Mouse (Mus musculus) NIH3T3 (cell line): ENCODE results near the gene Tmem129.

Experiments used
- DNase-seq: peaks from one replicate; pipeline ENCODE4 v3.0.0-alpha.2; 2012; ENCODE audit warnings: low read depth

The Tmem129 gene

GRCm38 (mm10) chr5:33657787-33658663 is at the start of gene Tmem129, which contains the start of gene Tacc3:
Gene Tmem129 (minus strand): TSS chr5:33658416.
Gene Tacc3 (plus strand): TSS chr5:33658128.
- peak; percentile 98 for DNase-seq

DNA sequence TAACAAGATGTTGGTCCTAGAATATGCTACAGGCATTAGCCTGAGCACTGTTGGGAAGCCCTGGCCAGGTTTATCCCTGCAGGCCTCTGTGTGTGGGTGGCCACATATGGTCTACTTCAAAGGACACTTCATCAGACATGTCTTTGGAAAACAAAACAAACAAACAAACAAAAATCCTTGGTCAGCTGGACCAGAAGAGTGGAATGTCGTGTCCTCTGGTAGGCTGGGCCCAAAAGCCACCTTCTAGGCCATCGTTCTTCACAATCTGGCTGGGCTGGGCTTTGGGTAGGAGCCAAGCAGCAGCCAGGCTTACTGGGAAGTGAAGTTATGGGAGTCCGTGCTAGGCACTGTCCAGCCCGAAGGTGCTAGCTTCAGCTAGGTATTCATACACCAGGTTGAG is 48.9 kb upstream of the Tmem129 start:
- DNase-seq: peak; percentile 14

- no peak for DNase-seq
Measured at GRCm38 (mm10) chr5:33706350-33706629, 48.1 kb upstream of the Tmem129 start.

GRCm38 (mm10) chr5:33705612-33706349 is 47.6 kb upstream of the Tmem129 start:
- no peak for DNase-seq

GRCm38 (mm10) chr5:33704945-33705611 is 46.9 kb upstream of the Tmem129 start:
- DNase-seq: no peak

DNA sequence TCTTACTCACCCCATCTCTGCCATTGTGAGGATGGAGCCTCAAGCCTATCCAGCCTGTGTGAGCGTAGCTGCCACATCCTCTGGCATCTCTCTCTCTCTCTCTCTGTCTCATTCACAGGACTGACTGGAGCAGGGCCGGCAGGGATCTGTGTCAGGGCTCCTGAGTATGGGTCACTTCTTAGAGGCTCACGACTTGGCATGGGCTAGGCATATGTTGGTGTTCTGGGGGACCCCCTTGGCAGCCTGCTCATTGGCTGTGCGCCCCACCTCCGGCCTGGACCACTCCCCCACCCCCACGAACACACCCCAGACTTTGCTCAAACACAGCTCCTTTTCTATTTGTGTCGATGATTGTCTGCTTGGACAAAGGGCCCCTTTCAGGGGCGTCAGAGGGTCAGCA is 45.8 kb upstream of the Tmem129 start:
- no peak for DNase-seq

DNA sequence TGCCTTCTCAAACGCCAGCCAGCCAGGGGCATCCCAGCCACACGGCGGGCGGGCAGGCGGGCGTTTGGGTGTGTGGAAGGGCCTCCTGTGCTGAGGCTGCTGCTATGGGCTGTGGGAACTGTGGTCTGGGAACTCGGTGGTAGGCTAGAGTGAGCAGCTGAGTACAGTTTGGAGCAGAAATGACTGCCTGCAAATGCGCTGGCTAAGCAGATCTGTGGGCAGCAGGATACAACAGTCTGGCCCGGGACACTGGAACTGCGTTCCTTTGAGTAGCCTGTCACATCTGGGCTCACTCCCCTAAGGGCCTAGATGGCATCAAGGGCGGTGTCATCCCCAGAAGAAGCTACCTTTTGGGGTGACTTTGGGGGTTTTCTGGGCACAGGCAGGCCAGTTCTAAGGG is 43.6 kb upstream of the Tmem129 start:
- DNase-seq: no peak

DNA sequence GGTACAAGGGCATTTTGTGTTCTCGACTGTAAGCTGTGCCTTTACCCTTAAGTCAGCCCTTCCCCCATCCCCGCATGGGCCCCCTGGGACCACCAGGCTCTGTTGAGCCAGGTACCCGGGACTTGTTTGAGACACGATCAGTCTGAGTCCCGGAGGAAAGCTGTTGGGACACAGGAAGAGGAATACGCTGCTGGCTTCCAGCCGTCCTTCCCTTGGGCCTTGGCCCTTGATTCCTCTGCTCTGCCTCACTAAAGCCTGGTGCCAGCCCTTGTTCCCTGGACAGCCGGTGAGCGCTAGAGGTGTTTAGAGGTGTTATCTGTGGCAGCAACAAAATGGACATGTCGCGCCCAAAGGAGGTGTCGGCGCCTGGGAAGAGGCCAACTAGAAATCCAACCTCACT is 41.8 kb upstream of the Tmem129 start:
- no peak for DNase-seq

- no peak for DNase-seq
Measured at GRCm38 (mm10) chr5:33698669-33699068, 40.5 kb upstream of the Tmem129 start.

DNA sequence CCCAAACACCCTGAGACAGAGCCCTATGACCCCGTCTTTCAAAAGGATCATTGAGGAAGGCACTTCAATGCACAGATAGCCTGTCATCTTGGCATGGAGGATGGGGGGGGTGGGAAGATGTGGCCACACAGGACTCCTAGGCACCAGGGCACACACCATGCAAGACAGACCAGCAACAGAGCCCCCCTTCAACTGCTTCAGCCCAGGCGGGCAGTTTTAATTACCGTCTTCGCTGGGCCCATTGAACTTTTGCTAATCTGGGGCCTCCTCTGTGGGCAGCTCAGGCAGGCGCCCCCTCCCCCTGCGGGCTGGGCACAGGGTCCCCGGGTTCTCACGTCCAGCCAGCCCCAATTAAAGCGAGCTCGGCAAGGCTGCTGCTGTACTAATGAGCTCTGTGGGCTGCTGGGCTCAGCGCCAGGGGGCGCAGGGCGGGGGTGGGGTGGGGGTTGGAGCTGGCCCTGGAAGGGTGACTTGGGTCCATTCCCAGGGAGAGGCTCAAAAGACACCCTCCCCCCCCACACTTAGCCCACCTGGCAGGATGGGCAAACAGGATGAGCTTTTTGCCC is 39.8 kb upstream of the Tmem129 start:
- no peak for DNase-seq

GRCm38 (mm10) chr5:33697534-33697933 is 39.3 kb upstream of the Tmem129 start:
- DNase-seq: no peak

GRCm38 (mm10) chr5:33696430-33696829 is 38.2 kb upstream of the Tmem129 start:
- DNase-seq: no peak

GRCm38 (mm10) chr5:33695718-33696121 is 37.5 kb upstream of the Tmem129 start:
- no peak for DNase-seq

- no peak for DNase-seq
Measured at GRCm38 (mm10) chr5:33694848-33695717, 36.9 kb upstream of the Tmem129 start.

DNA sequence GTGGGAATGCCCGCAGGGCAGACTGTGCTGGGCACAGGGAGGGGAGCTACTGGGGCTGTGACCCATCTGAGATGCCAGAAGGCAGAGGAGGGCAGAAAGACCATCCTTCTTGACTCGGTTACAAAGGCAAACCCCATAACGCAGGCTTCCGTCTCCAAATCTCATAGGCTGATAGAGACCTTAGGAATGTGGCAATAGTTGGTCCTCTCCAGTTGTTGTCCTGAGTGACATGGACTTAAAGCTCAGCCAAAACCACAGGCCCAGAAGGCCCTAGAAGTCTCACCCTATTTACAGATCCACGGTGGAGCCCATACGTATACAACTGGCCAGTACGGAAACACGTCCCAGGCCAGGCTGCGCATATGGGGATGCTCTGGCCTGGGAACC is 36.2 kb upstream of the Tmem129 start:
- no peak for DNase-seq

DNA sequence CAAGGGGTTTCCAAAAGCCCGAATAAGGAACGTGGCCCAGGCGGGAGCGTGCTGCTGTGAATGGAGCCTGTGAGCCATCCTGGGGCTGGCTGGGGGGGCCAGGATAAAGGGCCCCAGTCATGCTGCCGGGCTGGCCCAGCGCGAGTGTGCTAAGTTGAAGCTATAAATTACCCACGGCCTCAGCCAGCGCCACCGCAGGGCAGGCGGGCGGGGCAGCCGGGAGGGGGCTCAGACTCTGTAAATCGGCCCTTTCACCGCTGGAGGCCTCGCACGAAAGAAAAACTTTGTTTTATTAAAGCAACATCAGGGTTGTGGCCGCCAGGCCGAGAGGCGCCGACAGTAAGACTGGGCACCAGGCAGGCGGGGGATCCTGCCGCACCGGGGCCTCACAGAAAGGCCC is 34.2 kb upstream of the Tmem129 start:
- no peak for DNase-seq

GRCm38 (mm10) chr5:33689852-33690645 is 31.8 kb upstream of the Tmem129 start:
- DNase-seq: no peak

DNA sequence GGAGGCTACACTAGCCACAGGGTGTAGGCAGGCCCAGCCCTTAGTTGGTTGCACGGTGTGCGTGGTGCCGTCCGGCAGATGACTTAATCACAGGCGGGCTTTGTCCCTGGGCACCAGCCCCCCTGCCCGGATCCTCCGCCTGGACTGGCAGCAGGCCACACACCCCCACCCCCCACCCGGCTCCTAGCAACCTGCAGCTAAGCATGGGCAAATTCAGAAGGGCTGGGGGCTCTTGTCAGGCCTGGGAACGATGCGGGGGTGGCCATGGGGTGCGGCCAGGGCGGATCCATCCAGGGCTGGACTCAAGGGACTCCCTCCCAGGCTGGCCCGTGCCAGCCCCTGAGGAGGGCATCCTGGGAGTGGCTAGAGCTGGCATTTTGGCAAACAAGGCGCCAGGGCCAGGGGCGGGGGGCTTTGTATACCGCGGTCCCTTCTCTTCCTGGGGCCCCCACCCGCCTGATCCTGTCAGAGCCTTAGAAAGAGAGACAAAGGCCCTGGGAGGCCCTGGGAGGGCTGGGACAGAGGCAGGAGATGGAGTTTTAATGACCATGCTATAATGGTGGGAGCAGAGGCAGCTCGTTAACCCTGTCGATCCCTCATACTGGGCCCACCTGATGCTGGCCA is 31.1 kb upstream of the Tmem129 start:
- no peak for DNase-seq

- no peak for DNase-seq
Measured at GRCm38 (mm10) chr5:33688278-33689220, 30.3 kb upstream of the Tmem129 start.
